Mouse (Mus musculus) spleen, adult 2 months (tissue): ENCODE results near the gene Cnih1.
"Not testable (repeated sequence)": the region's sequence is repeated elsewhere in the genome, so short reads cannot be mapped to it uniquely, and the experiment has no call there.

Experiments used
- CTCF ChIP-seq: fragments of 200-500 bp; IDR thresholded peaks from 2 replicates; pipeline ENCODE4 v1.5.1; 2011; ENCODE audit warnings: mild to moderate bottlenecking, inconsistent platforms; ENCODE audit not compliant: insufficient read depth, insufficient read length, insufficient replicate concordance; ENCODE audit errors: extremely low read depth
- POLR2A ChIP-seq: fragments of 200-500 bp; IDR thresholded peaks from 2 replicates; pipeline ENCODE4 v1.6.1; 2011; ENCODE audit warnings: low read depth, low read length, inconsistent platforms

GRCm38 (mm10) chr14:46754371-46754770, 33.8 kb downstream of the Cnih1 start:
- not testable (repeated sequence) for TF ChIP-seq POLR2A, CTCF
